Mouse (Mus musculus) CH12.LX (cell line): ENCODE measurements around the gene Sema3c. TPM values are rescaled to one million over a fixed set of nuclear protein-coding genes. Genes with fewer than 3 reads are reported as not detected.

Experiments used
- DNase-seq: peaks from one replicate; pipeline ENCODE4 v3.0.0-alpha.2; 2013; ENCODE audit errors: extremely low read depth
- H3K27ac ChIP-seq: 2 replicates; pipeline ENCODE4 v1.5.1; 2012; ENCODE audit warnings: low read depth, mild to moderate bottlenecking, control low read depth, moderate library complexity; ENCODE audit not compliant: insufficient read depth
- H3K27me3 ChIP-seq: replicated peaks from 2 replicates; pipeline ENCODE3; 2012; ENCODE audit warnings: inconsistent platforms
- H3K36me3 ChIP-seq, 2 experiments: replicated peaks in 1 of 2; 2 replicates each; pipeline versions ENCODE3 to v1.6.1; 2012; ENCODE audit warnings: inconsistent platforms in 1 of 2, low read length in 1 of 2, mild to moderate bottlenecking in 1 of 2, mixed read lengths in 1 of 2, moderate library complexity in 1 of 2; ENCODE audit not compliant: control insufficient read depth in 1 of 2, insufficient read depth in 1 of 2
- H3K4me1 ChIP-seq, 2 experiments: 2 replicates each; pipeline ENCODE4 v1.6.1; 2012; ENCODE audit warnings: inconsistent platforms in 1 of 2, moderate library complexity in 1 of 2; ENCODE audit not compliant: insufficient read depth in 2 of 2, control insufficient read depth in 1 of 2
- H3K4me2 ChIP-seq: 2 replicates; pipeline ENCODE4 v1.6.1; 2012; ENCODE audit warnings: low read depth, mild to moderate bottlenecking, control low read depth; ENCODE audit not compliant: poor library complexity, insufficient read depth, severe bottlenecking
- H3K4me3 ChIP-seq, 3 experiments: fragments of 150-350 bp in 1 of 3; sonication (generic) in 1 of 3; replicated peaks in 1 of 3; 2 replicates each; pipeline versions ENCODE3 to v1.5.1; 2011 to 2012; ENCODE audit warnings: low read depth in 2 of 3, low read length in 2 of 3, mild to moderate bottlenecking in 2 of 3, moderate library complexity in 2 of 3, control low read depth in 1 of 3, improper control_type of control experiment in 1 of 3, inconsistent platforms in 1 of 3, mixed read lengths in 1 of 3; ENCODE audit not compliant: poor library complexity in 1 of 3
- H3K79me2 ChIP-seq: replicated peaks from 2 replicates; pipeline ENCODE4 v1.6.1; 2012; ENCODE audit warnings: mild to moderate bottlenecking, moderate library complexity; ENCODE audit not compliant: control insufficient read depth, poor library complexity, insufficient read depth, severe bottlenecking; ENCODE audit errors: extremely low read depth
- H3K9ac ChIP-seq: 2 replicates; pipeline ENCODE4 v1.6.1; 2012; ENCODE audit warnings: low read depth, mild to moderate bottlenecking, control low read depth, moderate library complexity; ENCODE audit not compliant: insufficient read depth
- H3K9me3 ChIP-seq: replicated peaks from 2 replicates; pipeline ENCODE3; 2012; ENCODE audit warnings: low read length, inconsistent platforms, mixed read lengths
- CHD2 ChIP-seq: IDR thresholded peaks from 2 replicates; pipeline ENCODE4 v1.6.1; 2011; ENCODE audit warnings: low read length, improper control_type of control experiment
- E2F4 ChIP-seq: IDR thresholded peaks from 2 replicates; pipeline ENCODE4 v1.6.1; 2011; ENCODE audit warnings: low read depth, low read length, improper control_type of control experiment; ENCODE audit not compliant: insufficient replicate concordance
- EP300 ChIP-seq: IDR thresholded peaks from 2 replicates; pipeline ENCODE4 v1.6.1; 2011; ENCODE audit warnings: low read length, improper control_type of control experiment
- ETS1 ChIP-seq: conservative IDR thresholded peaks from 2 replicates; pipeline ENCODE4 v1.6.1; 2012; ENCODE audit warnings: low read depth, mild to moderate bottlenecking, inconsistent platforms, low read length, improper control_type of control experiment, moderate library complexity
- IRF4 ChIP-seq: IDR thresholded peaks from 2 replicates; pipeline ENCODE4 v1.6.1; 2014; ENCODE audit warnings: low read depth, mild to moderate bottlenecking, inconsistent platforms, low read length, improper control_type of control experiment
- KAT2A ChIP-seq: IDR thresholded peaks from 2 replicates; pipeline ENCODE4 v1.6.1; 2012; ENCODE audit warnings: low read length, improper control_type of control experiment, inconsistent platforms; ENCODE audit not compliant: insufficient replicate concordance
- MEF2A ChIP-seq: IDR thresholded peaks from 2 replicates; pipeline ENCODE4 v1.6.1; 2014; ENCODE audit warnings: low read depth, mild to moderate bottlenecking, inconsistent platforms, low read length, improper control_type of control experiment, borderline replicate concordance
- MXI1 ChIP-seq: IDR thresholded peaks from 2 replicates; pipeline ENCODE4 v1.6.1; 2011; ENCODE audit warnings: mild to moderate bottlenecking, low read depth, low read length, improper control_type of control experiment
- MYC ChIP-seq: IDR thresholded peaks from 2 replicates; pipeline ENCODE4 v1.6.1; 2011; ENCODE audit warnings: low read depth, mild to moderate bottlenecking, improper control_type of control experiment, low read length
- RAD21 ChIP-seq: IDR thresholded peaks from 2 replicates; pipeline ENCODE4 v1.6.1; 2011; ENCODE audit warnings: low read depth, mild to moderate bottlenecking, low read length, improper control_type of control experiment, moderate library complexity
- SIN3A ChIP-seq: IDR thresholded peaks from 2 replicates; pipeline ENCODE4 v1.6.1; 2012; ENCODE audit warnings: low read length, improper control_type of control experiment, inconsistent platforms
- SMC3 ChIP-seq: IDR thresholded peaks from 2 replicates; pipeline ENCODE4 v1.6.1; 2011; ENCODE audit warnings: low read depth, low read length, improper control_type of control experiment
- TCF12 ChIP-seq: IDR thresholded peaks from 2 replicates; pipeline ENCODE4 v1.6.1; 2014; ENCODE audit warnings: low read depth, mild to moderate bottlenecking, inconsistent platforms, low read length, improper control_type of control experiment
- ZC3H11A ChIP-seq: IDR thresholded peaks from 2 replicates; pipeline ENCODE4 v1.6.1; 2012; ENCODE audit warnings: low read depth, mild to moderate bottlenecking, inconsistent platforms, low read length, improper control_type of control experiment
- ZKSCAN1 ChIP-seq: IDR thresholded peaks from 2 replicates; pipeline ENCODE4 v1.6.1; 2012; ENCODE audit warnings: low read depth, inconsistent platforms, low read length, improper control_type of control experiment, borderline replicate concordance
- ZNF384 ChIP-seq: IDR thresholded peaks from 2 replicates; pipeline ENCODE4 v1.6.1; 2012; ENCODE audit warnings: low read depth, low read length, improper control_type of control experiment, inconsistent platforms
- dilution Hi-C: fragments of 300-500 bp; cut with MboI; formaldehyde crosslinking; loops from 2 replicates; pipeline ENCODE4 v1.14.3; 2020; ENCODE audit warnings: low sequenced_read_pairs; ENCODE audit not compliant: extremely low pct_unique_long_range_greater_than_20kb, extremely low pct_ligation_motif_present
- in situ Hi-C: fragments of 300-500 bp; cut with MboI; formaldehyde crosslinking; loops from 3 replicates; pipeline ENCODE4 v1.14.3; 2019; ENCODE audit warnings: low sequenced_read_pairs, low pct_ligation_motif_present, low pct_unique_long_range_greater_than_20kb, mixed read lengths
- polyA plus RNA-seq: library from polyadenylated mRNA; unstranded; fragments of >175 nt; gene quantifications from 2 replicates; pipeline ENCODE4 v1.2.1, GENCODE M21; 2012; ENCODE audit warnings: low read depth; ENCODE audit not compliant: insufficient read length
- total RNA-seq, 2 experiments: library from RNA; depleted of rRNA; stranded (reverse); fragments of 300-350 nt in 1 of 2; fragments of >200 nt in 1 of 2; gene quantifications; 2 replicates each; pipeline ENCODE4 v1.2.3; 2012 to 2014

Sema3c gene
- total and polyA plus RNA-seq, 3 experiments, result not detected

GRCm38 (mm10) chr5:17715206-17715605 lies 141.1 kb downstream of the Sema3c start:
- TF ChIP-seq MEF2A (no peak), MYC (no peak), RAD21 (no peak), ZKSCAN1 (no peak), MXI1 (no peak), TCF12 (no peak), SMC3 (no peak), CHD2 (no peak)
- DNase-seq, result no peak
- Histone ChIP-seq H3K4me1 (peaks cover 5% of the 10 kb centered on the region in 2 experiments; a peak in 3 of 4 replicates), H3K4me3 (no peak overlapping the region), H3K27ac (no peak overlapping the region), H3K4me2 (no peak overlapping the region), H3K9ac (no peak overlapping the region), H3K9me3 (no peaks in the 10 kb centered on the region), H3K79me2 (no peaks in the 10 kb centered on the region), H3K27me3 (no peaks in the 10 kb centered on the region), H3K36me3 (no peaks in the 10 kb centered on the region)
- in situ Hi-C loops (no loop called here), dilution Hi-C loops (no loop called here)

- H3K27me3 ChIP-seq, result no peaks in the 10 kb centered on the region
- H3K9ac ChIP-seq, result no peak overlapping the region
- H3K79me2 ChIP-seq, result no peaks in the 10 kb centered on the region
- TF ChIP-seq IRF4, result no peak
- TF ChIP-seq KAT2A, result no peak
- no peak for TF ChIP-seq MEF2A
- no peak for TF ChIP-seq RAD21
- no peak for TF ChIP-seq SIN3A
- no peak for TF ChIP-seq ZNF384
- TF ChIP-seq ZC3H11A, result no peak
- no peak for TF ChIP-seq EP300
- no peak for TF ChIP-seq E2F4
- H3K4me1 ChIP-seq, result peaks cover 5% of the 10 kb centered on the region in 2 experiments; a peak in 3 of 4 replicates
- no peaks in the 10 kb centered on the region for H3K9me3 ChIP-seq
- no peak overlapping the region for H3K4me3 ChIP-seq
- no peak for DNase-seq
- H3K4me2 ChIP-seq, result no peak overlapping the region
- dilution Hi-C loops, result no loop called here
- no peak overlapping the region for H3K27ac ChIP-seq
- H3K36me3 ChIP-seq, result no peaks in the 10 kb centered on the region
- in situ Hi-C loops, result no loop called here
These were observed 145.9 kb downstream of the Sema3c start for GRCm38 (mm10) chr5:17720011-17720410.

- in situ Hi-C loops (no loop called here), dilution Hi-C loops (no loop called here)
- TF ChIP-seq ETS1, result no peak
- no peak for DNase-seq
- Histone ChIP-seq H3K27ac (no peak overlapping the region), H3K79me2 (no peaks in the 10 kb centered on the region), H3K4me1 (no peaks in the 10 kb centered on the region), H3K4me2 (no peak overlapping the region), H3K9me3 (no peaks in the 10 kb centered on the region), H3K4me3 (no peak overlapping the region), H3K9ac (no peak overlapping the region), H3K36me3 (no peaks in the 10 kb centered on the region), H3K27me3 (no peaks in the 10 kb centered on the region)
These were observed 149.9 kb downstream of the Sema3c start for GRCm38 (mm10) chr5:17724031-17724430.
